Mouse (Mus musculus): Measurements from ENCODE around the gene Arhgdib.

Gene Arhgdib

DNA sequence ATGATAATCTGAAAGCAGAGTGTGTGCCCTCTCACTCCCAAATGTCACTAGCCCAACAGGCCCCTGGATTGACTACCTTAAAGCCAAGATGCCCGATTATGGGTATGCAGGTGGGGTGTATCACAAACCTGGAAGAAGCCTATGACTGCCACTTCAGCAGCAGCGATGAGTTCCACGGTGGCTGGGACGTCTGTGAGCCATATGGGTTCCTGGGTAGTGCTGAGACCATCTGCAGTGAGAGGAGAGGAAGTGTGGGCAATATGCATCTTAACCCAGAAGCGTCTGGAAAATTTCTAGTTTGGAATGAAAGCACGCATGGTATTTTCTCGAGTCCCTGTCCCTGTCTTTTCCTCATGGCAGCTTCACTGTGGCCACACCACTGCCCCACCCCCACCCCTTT, 20.1 kb downstream of the Arhgdib start:
- DNase-seq (ENCODE audit: low read depth, low spot score): no peak

DNA sequence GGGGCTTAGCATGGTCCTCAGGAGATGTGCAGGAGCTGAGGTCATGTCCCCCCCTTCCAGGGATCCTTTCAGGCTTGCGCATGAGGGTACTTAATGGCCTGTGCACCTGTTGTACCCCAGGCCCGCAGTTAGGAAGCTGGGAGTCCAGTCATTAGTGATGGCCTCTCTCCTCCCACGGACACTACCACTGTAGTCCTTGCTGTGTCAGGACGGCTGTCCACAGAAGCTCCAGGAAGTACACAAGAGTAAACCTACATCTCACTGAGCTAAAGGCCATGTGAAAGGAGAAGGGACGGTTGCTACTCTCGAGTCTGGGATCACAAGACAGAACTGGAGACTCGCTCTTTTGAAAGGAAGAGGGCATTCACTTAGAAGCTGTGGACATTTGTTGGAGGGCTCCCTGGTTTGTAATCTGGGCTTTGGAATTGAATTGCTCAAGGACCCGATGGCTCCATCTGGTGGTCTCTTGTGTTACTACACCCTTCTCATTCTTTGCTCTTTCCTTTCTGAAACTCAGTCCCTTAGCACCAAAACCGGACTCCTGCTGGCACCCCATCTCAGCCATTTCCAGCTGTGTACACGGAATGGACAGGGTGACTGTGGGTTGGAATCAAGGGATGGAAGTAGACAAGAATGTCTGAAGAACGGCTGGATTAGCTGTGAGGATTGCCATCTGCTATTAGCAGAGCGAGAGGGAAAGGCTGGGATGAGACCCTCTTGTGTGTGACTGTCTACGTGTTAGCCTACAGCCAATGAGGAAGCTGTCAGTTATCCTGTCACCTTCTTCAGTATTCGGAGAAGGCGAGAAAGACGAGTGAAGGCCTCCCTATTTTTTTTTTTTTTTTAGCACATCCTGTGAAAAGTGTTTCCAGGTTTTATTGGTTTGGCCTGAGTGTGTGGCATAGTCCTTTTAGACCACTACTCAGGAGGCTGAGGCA, 21.1 kb downstream of the Arhgdib start:
- DNase-seq (ENCODE audit: low read depth, low spot score): no peak

DNA sequence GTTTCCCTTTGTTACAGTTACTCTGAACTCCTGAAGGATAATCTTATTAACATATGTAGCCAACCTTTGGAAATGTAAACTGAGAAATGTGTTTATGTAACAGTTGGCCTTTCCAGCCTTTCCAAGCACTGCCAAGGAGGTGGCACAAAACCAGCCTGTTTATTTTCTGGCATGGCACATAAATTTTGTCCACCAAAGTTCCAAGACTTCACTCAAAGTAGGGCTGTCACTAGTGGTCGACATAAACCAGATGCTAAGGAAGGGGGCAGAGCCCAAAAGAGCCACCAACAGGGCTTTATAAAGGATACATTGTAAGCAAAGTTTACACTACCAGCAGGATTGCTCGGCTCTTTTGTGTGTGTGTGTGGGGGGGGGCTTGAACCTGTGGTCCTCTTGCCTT, 23.8 kb downstream of the Arhgdib start:
- no peak for DNase-seq (ENCODE audit: low read depth, low spot score)

DNA sequence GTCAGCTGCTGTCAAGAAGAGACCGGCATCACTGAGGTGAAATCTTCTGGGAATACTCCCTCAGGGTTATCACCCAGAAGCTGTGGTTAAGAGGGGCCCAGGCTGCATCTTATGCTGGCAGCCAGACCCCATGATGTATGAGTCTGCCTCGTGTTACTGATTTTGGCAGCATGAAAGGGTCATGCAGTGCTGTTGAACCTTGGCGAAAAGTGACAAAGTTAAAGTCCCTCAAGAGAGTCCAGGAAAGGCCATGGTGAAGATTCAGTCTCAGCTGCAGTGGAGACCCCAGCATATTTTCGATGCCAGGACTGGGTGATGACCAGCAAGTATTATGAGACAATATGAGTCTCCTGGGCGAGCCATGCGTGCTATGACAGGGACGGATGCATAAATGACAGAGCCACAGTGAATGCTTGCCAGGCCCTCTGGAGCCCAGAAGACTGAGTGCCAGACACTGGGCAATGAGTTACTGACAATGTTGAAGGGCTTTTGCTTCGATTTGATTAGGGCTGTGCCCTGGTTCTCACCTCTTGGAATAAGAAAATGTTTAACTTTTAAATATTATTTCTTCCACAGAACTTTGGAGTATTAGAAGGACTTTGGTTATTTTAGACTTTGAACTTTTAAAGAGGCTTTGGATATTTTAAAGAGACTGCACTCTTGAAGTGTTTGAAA, 25.8 kb downstream of the Arhgdib start:
- no peak for DNase-seq (ENCODE audit: low read depth, low spot score)

DNA sequence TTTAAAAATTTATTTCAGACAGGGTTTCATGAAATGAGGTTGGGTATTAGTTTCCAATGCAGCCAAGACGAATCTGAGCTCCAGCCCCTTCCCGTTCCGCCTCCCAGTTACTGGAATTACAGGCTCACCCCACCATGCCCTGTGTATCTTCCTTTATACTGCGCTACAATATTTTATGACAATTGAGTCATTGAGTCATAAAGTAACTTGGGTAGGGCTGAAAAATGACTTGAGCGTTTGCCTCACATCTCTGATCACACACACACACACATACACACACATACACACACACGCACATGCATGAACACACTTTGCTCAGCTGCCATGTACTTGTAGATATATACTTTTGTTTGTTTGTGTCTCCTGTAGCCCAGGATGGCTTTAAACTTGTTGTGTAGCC, 27.5 kb downstream of the Arhgdib start:
- no peak for DNase-seq (ENCODE audit: low read depth, low spot score)

DNA sequence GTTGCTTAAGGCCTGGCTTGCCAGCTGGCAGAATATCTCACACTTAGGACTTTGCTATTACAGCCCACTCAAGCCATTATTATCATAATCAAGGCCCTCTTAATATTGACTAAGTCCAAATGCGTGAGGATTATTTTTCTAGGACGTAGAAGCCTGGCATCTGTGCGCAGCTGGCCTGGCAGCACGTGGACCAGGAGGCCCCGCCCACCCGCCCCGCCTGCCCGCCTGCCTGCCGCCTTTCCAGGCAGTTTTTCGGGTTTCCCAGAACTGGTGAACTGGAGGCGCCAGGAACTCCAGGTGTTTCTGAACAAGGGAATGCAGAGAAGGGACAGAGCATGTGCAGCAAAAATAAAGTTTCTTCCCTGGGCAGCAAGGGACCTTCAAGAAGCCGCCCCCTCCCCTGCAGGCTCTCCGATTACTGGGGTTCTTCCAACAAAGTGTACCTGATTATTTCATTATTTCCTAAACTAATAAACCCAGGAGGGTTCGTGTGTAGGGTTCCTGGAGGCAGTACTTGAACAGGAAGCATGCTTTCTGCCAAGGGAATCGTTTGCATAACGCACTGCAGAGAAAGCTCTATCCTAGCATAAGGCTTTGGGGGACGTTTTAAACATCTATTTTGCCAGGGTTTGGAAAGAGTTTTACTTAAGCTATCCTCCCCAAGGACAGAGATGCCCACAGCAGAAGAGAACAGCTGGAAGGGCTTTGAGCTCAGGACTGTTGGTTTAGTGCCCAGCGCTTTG, 28.1 kb downstream of the Arhgdib start:
- DNase-seq (ENCODE audit: low read depth, low spot score): no peak

DNA sequence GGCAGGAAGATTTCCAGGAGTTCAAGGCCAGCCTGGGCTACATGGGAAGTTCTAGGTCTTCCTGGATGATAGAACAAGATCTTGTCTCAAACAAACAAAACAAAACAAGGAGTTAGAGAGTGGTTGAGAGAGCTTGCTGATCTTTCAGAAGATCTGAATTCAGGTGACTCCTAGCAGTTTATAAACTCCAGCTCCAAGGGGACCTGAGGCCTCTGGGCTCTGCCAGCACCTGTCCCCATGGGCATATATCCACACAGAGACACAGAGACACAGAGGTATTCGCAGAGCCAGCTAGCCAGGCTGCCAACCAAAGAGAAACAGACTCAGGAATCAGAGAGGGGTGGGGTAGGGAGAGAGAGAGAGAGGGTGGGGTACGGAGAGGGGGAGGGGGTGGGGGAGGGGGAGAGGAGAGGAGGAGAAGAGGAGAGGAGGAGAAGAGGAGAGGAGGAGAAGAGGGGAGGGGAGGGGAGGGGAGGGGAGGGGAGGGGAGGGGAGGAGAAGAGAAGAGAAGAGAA, 28.9 kb downstream of the Arhgdib start:
- DNase-seq (ENCODE audit: low read depth, low spot score): no peak

DNA sequence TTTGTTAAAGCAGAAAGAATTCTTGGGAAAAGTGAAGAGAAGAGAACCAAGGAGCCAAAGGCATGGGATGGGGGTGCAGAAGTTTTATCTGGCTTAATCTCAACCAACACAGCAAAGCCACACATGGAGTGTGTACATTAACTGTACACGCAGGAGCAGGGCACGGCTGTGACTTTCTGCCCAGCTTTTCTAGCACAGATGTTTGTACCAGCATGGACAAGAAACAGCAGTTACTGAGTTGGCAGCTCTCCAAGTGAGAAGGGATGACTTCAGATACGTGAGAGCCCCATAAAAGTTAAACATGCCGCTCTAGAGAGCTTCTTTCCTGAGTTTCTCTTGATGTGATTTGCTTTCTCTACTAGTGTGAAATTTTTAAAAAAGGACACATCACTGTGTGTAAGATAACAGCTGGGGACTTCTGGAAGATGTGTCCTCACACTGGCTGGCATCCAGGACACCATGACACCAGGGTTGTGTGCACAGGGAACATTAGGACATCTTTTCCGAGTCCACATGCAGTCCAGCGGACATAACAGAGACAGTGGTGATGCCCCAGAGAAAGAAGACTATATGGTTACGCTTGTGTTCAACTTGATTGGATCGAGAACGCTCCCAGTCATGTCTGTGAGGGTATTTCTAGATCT, 31.3 kb downstream of the Arhgdib start:
- DNase-seq (ENCODE audit: low read depth, low spot score): no peak

DNA sequence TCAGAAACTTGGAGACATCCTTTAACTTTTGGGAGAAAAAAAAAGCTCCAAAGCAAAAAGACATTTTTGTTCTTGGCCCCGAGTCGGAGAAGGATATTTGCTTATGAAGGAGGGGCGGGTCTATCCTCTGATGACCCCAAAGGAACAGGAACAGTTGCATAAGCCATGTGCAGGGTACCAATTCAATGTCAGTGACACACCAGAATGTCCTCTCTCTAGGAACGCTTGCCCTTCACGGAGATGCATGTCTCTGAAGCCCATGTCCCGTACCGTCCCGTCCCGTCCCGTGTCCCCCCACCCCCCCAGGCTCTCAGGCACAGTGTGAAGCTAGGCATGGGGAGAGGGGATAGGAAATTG, 34.8 kb downstream of the Arhgdib start:
- DNase-seq (ENCODE audit: low read depth, low spot score): no peak

DNA sequence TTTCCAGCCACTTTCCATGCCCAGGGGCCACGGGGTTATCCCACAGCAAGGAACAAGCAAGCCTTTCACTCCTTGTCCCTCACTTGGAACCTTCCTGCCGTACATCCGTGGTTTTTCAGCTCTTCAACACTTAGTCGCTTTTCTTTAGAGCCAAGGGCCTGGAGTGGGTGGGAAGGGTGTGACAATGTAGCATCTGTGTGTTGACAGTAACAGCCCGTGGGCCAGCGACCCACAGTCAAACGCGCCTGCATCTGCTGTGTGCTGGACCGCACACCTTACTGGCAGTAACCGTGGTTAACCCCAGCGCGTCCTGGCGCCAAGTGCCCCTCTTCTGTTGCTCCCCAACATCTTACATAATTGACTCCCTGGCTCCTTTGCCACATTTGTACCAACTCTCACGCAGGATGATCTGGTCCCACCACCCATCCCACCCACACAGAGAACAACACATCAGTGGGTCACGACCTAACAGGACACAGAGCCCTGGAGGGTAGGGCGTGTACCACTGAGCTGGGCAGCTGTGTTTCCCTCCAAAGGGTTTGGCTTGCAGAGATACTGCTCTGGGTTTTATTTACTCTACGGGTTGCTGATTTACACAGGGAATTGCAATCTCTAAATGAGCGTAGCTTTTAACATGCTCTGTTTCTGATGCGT, 35.3 kb downstream of the Arhgdib start:
- no peak for DNase-seq (ENCODE audit: low read depth, low spot score)

DNA sequence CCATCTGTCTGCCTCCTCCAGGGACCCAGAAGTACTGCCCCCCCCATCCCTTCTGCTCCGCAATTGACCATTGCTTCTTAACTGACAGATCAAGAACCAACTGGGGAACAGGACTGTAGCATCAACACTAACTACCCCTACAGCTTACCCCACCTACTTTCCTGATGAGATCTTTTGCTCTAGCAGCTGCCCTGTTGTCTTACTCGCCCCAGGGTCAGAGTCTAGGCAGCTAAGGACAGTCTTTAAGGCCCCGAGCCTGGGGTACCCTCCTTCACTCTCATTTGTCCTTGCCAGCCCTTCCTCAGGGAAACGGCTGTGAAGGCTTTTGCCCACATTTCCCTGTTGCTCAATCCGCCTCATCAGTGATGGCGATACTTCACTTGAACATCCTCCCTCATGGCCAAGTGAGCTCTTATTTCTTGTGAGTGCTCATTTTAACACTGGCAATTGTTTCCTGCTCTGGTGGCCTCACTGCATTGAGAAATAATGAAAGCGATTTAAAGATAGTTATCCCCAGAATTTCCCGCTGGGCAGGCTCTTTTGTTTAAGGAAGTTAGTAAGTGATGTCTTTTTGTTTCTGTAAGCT, 37.7 kb downstream of the Arhgdib start:
- no peak for DNase-seq (ENCODE audit: low read depth, low spot score)

DNA sequence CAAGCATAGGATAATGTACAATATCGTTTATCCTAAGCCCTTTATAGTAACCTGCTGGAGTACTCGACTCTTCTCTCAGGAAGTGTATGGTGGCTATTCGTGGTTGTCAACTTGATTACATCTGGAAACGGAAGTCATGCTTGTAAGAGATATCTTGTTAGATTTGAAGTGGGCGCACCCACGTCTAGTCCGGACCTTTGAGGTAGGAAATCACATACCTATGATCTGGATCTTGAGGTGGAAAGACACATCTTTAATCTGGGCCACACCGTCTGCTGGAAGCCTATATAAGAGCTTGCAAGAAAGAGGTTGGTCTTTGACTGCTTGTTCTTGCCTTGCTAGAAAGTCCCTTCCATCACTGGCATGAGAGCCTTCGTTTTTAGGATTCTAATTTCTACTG, 39.2 kb downstream of the Arhgdib start:
- DNase-seq (ENCODE audit: low read depth, low spot score): no peak

DNA sequence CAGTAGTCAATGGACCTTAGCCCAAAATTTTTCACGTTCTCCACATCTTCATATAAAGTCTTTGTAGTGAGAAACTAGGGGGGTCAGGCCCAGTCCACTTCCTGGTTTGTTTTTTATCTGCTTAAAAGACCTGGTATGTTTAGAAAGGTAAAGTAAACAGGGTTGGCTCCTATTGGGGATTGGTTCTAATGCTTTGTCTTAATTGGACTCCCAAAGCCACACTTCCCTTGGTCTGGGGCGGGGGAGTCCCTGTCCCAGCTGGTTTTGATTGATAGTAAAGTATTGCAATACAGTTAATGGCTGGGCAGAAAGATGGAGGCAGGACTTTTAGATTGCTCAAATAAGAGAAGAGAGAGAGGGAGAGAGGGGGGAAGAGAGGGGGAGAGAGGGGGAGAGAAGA, 40.7 kb downstream of the Arhgdib start:
- DNase-seq (ENCODE audit: low read depth, low spot score): no peak

DNA sequence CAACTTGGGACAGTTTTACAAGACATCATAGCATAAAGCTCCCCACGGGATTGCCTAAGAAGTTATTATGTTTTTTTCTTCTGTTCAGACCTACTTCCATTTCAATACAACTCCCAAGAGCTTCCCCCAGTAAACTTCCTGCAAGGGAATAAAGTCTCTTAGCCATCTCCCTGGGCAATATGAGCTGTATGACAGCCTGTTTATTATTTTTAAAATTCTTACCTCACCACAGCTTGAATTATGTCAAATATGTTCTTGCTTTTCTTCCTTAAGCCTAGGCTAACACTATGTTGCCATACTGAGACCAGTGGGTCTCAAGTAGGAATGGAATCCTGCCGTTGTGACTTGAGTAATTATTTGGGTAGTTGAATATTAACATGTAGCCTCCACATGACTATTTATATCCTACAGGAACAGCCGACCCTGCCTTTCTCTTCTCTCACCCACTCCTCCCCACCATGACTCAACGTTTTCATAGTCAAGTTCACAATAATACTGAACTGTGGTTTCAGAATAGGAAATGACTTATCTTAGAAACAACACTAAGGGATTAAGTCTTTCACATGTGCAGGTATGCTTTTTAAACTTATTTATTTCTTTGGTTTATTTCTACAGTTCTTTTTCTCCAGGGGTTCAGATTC, 41.2 kb downstream of the Arhgdib start:
- DNase-seq (ENCODE audit: low read depth, low spot score): no peak

DNA sequence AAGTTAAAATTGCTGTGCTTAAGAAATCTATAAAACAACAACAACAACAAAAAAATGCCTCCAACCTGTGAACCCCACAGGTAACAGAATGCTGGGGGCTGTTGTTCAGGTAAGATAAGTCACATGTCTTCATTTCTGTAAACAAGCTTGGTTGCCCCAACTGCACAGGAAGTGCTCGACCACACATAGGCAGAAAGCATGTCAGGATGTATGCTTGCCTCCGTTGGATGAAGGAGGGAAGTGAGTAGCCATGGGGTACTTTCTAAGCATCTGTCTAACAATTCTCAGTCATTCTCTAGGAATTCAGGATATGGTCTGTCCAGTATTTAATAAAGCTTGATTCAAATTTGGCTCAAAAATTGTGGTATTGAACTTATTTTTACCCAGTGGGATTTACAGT, 42.7 kb downstream of the Arhgdib start:
- DNase-seq (ENCODE audit: low read depth, low spot score): no peak

DNA sequence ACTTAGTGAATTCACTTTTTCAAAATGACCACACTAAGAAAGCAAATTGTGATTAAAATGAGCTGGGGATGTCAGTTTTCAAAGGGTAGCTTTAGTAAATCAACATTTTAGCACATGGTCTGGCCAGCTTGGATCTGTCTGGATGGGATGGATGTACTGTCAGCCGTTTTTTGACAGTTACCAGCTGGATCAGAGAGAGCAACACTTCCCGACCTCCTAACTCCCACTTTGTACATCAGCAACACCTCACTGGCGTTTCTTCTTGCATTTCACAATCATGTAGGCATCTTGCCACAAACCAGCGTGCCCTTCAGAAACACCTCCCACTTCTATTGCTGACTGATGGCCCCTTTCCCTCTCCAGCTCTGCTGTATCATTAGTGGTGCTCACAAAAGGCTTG, 43.5 kb downstream of the Arhgdib start:
- DNase-seq (ENCODE audit: low read depth, low spot score): no peak

DNA sequence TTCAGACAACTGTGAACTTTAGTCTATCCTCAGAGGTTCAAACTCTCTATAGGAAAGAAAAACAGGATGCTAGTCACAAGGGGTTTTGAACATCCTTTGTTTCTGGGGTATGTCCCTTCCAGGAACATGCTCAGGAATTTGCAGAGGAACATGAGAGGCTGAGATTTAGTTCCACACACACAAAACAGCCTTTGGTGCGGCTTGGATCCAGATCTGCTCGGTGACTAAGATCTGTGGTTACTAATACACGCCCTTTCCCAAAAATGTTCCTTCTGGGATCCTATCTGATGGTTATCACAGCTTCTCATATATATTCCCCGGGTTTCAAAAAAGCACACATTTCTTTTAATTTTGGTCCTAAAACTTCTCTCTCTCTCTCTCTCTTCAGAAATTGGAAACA, 43.9 kb downstream of the Arhgdib start:
- DNase-seq (ENCODE audit: low read depth, low spot score): no peak

DNA sequence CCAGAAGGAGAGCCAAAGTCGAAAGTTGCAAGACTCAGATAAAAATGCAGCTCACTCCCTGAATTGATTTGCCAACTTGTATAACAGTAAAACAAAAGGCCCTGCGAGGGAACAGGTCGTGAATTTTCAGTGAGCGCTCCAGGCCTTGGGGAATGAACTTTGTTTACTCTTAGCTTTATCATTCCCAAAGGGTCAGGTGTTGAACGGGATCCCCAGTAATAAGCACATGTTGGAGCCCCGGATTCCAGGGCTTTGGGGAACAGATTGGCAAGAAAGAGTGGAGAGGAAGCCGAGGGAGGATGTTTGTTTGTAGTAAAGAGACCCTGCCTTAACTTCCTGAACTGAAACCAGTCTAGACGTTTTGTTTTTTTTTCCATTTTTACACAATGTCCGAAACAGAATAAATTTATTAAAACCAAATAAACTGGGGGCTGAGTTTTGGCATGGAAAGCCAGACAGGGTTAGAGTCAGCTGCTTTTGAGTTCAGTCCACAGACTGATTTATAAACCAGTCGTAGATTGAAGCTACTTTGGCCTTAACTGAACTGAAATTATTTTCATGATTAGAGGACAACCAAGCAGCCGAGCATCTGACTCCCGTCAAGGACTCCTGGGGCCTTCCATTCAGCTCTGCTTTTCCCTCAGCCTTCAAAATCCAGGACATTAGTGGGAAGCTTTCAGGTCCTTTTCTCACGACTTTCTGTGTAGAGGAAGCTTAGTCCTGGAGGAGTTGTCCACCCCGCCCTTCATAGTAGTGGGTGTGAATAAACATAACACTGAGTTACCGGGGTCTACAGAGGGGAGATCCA, 47.0 kb downstream of the Arhgdib start:
- no peak for DNase-seq (ENCODE audit: low read depth, low spot score)

DNA sequence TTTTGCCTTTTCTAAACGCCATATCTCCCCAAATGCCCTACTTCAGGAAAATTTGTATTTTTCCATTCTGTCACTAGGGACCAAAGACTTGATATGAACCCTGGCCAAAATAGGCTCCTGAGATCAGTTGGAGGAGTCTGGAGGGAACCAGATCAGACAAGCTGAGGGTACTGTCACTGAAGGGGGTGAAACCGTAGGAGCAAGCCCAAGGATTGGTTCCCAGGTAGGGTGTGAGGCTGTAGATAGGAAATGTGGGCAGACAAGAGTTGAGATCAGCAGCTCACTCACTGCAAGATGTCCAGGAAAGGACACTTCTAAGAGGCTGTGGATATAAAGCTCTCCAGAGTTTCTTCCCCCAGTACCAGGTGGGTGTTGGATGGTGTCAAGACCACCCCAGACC, 49.7 kb downstream of the Arhgdib start:
- no peak for DNase-seq (ENCODE audit: low read depth, low spot score)

DNA sequence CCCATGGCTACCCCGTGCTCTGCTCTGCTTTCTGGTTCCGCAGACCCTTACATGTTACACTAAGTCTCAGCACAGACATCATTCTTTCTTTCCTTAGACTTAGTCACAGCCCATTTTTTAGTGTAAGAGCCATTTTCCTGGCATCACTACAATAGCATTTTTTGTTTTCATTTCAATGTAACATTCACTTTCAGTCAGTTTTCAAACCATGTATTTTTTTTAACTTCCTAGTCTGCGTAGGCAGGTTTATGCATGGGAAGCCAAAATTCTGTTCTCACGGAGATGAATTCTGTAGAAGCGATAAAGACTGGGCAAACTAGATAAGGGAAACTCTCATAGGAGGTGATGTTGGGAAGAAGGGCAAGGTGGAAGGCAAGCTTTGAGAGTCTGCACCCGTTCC, 52.1 kb downstream of the Arhgdib start:
- DNase-seq (ENCODE audit: low read depth, low spot score): no peak

Measured in c-Kit-negative CD71-positive TER-119-positive erythroid progenitor cells, embryonic 14.5 days (primary cell).